Mouse (Mus musculus) neutrophil, adult 5-6 weeks (primary cell): ENCODE measurements around the gene Tmem185b. TPM values are rescaled to one million over a fixed set of nuclear protein-coding genes. Genes with fewer than 3 reads are reported as not detected.

Source experiments
- ATAC-seq: fragments of 151-379, 151-347 bp; 2 replicates; pipeline ENCODE4 v1.8.0; 2017; ENCODE audit warnings: mild to moderate bottlenecking, moderate TSS enrichment; ENCODE audit not compliant: insufficient number of reproducible peaks, poor library complexity, low FRiP score, severe bottlenecking; ENCODE audit errors: extremely low read depth
- total RNA-seq: library from RNA; stranded (forward); fragments of 200-1000 nt; gene quantifications from 2 replicates; pipeline ENCODE4 v1.2.3, GENCODE M21; 2017

The Tmem185b gene
- total RNA-seq, 1 experiment from 2014 or later: 17.6 TPM

- no peak for ATAC-seq
Observed at GRCm38 (mm10) chr1:119533093-119533805, 7.3 kb downstream of the Tmem185b start.

- ATAC-seq: peak; percentile 84
Observed at GRCm38 (mm10) chr1:119534341-119534740, 8.4 kb downstream of the Tmem185b start.

- no peak for ATAC-seq
Observed at GRCm38 (mm10) chr1:119536122-119536521, 10.2 kb downstream of the Tmem185b start.

- ATAC-seq: no peak
Observed at GRCm38 (mm10) chr1:119537651-119538050, 11.7 kb downstream of the Tmem185b start.

GRCm38 (mm10) chr1:119539252-119539651 lies 13.3 kb downstream of the Tmem185b start:
- no peak for ATAC-seq

- no peak for ATAC-seq
Observed at GRCm38 (mm10) chr1:119540836-119541557, 15.0 kb downstream of the Tmem185b start.

- no peak for ATAC-seq
Observed at GRCm38 (mm10) chr1:119541570-119541969, 15.6 kb downstream of the Tmem185b start.

GRCm38 (mm10) chr1:119543316-119543715 lies 17.4 kb downstream of the Tmem185b start:
- ATAC-seq: no peak

GRCm38 (mm10) chr1:119544611-119545155 lies 18.7 kb downstream of the Tmem185b start:
- ATAC-seq: no peak

GRCm38 (mm10) chr1:119545164-119545563 lies 19.2 kb downstream of the Tmem185b start:
- no peak for ATAC-seq

- ATAC-seq: no peak
Observed at GRCm38 (mm10) chr1:119545671-119546070, 19.7 kb downstream of the Tmem185b start.

GRCm38 (mm10) chr1:119546490-119546889 lies 20.5 kb downstream of the Tmem185b start:
- no peak for ATAC-seq

GRCm38 (mm10) chr1:119548668-119549326 lies 22.8 kb downstream of the Tmem185b start:
- peak; percentile 76 for ATAC-seq

GRCm38 (mm10) chr1:119549327-119549689 lies 23.3 kb downstream of the Tmem185b start:
- ATAC-seq: no peak

- no peak for ATAC-seq
Observed at GRCm38 (mm10) chr1:119550064-119550463, 24.1 kb downstream of the Tmem185b start.

GRCm38 (mm10) chr1:119551651-119552050 lies 25.7 kb downstream of the Tmem185b start:
- ATAC-seq: no peak

- no peak for ATAC-seq
Observed at GRCm38 (mm10) chr1:119555651-119556050, 29.7 kb downstream of the Tmem185b start.

- ATAC-seq: no peak
Observed at GRCm38 (mm10) chr1:119557641-119558395, 31.9 kb downstream of the Tmem185b start.

- no peak for ATAC-seq
Observed at GRCm38 (mm10) chr1:119565531-119565930, 39.6 kb downstream of the Tmem185b start.
